Mouse (Mus musculus): ENCODE data around the gene Slc15a2.

GRCm38 (mm10) chr16:36728959-36729358 is 55.8 kb downstream of the Slc15a2 start:
- TF ChIP-seq POLR2A (IDR thresholded peaks at IDR 0.05; ENCODE audit: borderline replicate concordance, low read depth, low read length), result no peak
- no peak for TF ChIP-seq CTCF (IDR thresholded peaks at IDR 0.05; ENCODE audit: low read depth, low read length)
